Mouse (Mus musculus) thymus, adult 2 months (tissue): Measurements from ENCODE around the gene 2010111I01Rik.

Source experiments
- CTCF ChIP-seq: fragments of 200-500 bp; IDR thresholded peaks from 2 replicates; pipeline ENCODE4 v1.5.1; 2012; ENCODE audit warnings: mild to moderate bottlenecking, control low read depth, low read length, moderate library complexity, borderline replicate concordance; ENCODE audit not compliant: control insufficient read depth, poor library complexity, insufficient read depth; ENCODE audit errors: extremely low read depth
- POLR2A ChIP-seq: fragments of 200-500 bp; IDR thresholded peaks from 2 replicates; pipeline ENCODE4 v1.6.1; 2012; ENCODE audit warnings: mild to moderate bottlenecking, low read length, control low read depth, moderate library complexity; ENCODE audit not compliant: control insufficient read depth, poor library complexity, insufficient read depth; ENCODE audit errors: extremely low read depth

- TF ChIP-seq POLR2A (no peak), CTCF (no peak)
Measured at GRCm38 (mm10) chr13:63304124-63304792, 339.6 kb downstream of the 2010111I01Rik start.
